Mouse (Mus musculus) liver, embryonic 14.5 days (tissue): ENCODE data around the gene Gdap1l1.

Experiments
- CTCF ChIP-seq: IDR thresholded peaks from 2 replicates; pipeline ENCODE4 v1.5.1; 2016; ENCODE audit warnings: antibody characterized with exemption, low read depth, control low read depth
- EP300 ChIP-seq: IDR thresholded peaks from 2 replicates; pipeline ENCODE4 v1.6.1; 2016; ENCODE audit warnings: antibody characterized with exemption, low read depth

- TF ChIP-seq EP300 = no peak
- TF ChIP-seq CTCF = no peak
Observed at GRCm38 (mm10) chr2:163444017-163444416, 5.7 kb downstream of the Gdap1l1 start.
